Mouse (Mus musculus) lung, postnatal 0 days (tissue): ENCODE results near the gene St6galnac4. TPM values are rescaled to one million over a fixed set of nuclear protein-coding genes. Genes with fewer than 3 reads are reported as not detected.

Experiments used
- ATAC-seq: fragments of 200-750 bp; cut with Nextera tagmentation; 2 replicates; pipeline ENCODE4 v1.8.0; 2017; ENCODE audit warnings: moderate library complexity
- DNase-seq: peaks from one replicate; pipeline ENCODE4 v3.0.0-alpha.2; 2016; ENCODE audit warnings: low spot score
- H3K27ac ChIP-seq: fragments of 300-500 bp; sonication (generic); 2 replicates; pipeline ENCODE4 v1.5.1; 2014; ENCODE audit warnings: antibody characterized with exemption, mild to moderate bottlenecking, low read length, mixed read lengths
- H3K27me3 ChIP-seq: fragments of 300-500 bp; sonication (generic); replicated peaks from 2 replicates; pipeline ENCODE4 v1.6.1; 2014; ENCODE audit warnings: low read length, mixed read lengths; ENCODE audit not compliant: insufficient read depth
- H3K36me3 ChIP-seq: fragments of 300-500 bp; sonication (generic); 2 replicates; pipeline ENCODE4 v1.6.1; 2014; ENCODE audit warnings: low read length, mixed read lengths; ENCODE audit not compliant: insufficient read depth
- H3K4me1 ChIP-seq: fragments of 300-500 bp; sonication (generic); 2 replicates; pipeline ENCODE4 v1.6.1; 2014; ENCODE audit warnings: antibody characterized with exemption, low read depth, low read length, mixed read lengths; ENCODE audit not compliant: insufficient read depth
- H3K4me2 ChIP-seq: fragments of 300-500 bp; sonication (generic); replicated peaks from 2 replicates; pipeline ENCODE4 v1.6.1; 2014; ENCODE audit warnings: low read depth, mild to moderate bottlenecking, low read length, moderate library complexity, mixed read lengths
- H3K4me3 ChIP-seq: fragments of 300-500 bp; sonication (generic); 2 replicates; pipeline ENCODE4 v1.5.1; 2014; ENCODE audit warnings: low read depth, low read length
- H3K9ac ChIP-seq: fragments of 300-500 bp; sonication (generic); replicated peaks from 2 replicates; pipeline ENCODE4 v1.6.1; 2014; ENCODE audit warnings: low read depth, mild to moderate bottlenecking
- H3K9me3 ChIP-seq: fragments of 300-500 bp; sonication (generic); 2 replicates; pipeline ENCODE4 v1.6.1; 2016; ENCODE audit warnings: low read length, mixed read lengths
- CTCF ChIP-seq: IDR thresholded peaks from 2 replicates; pipeline ENCODE4 v1.5.1; 2016; ENCODE audit warnings: antibody characterized with exemption, mild to moderate bottlenecking
- EP300 ChIP-seq: IDR thresholded peaks from 2 replicates; pipeline ENCODE4 v1.6.1; 2016; ENCODE audit warnings: antibody characterized with exemption, mild to moderate bottlenecking, control low read depth
- WGBS: fragments of 180-500 bp; shearing (Covaris S2); extraction: QIAGEN DNeasy Blood & Tissue Kit; methylation state at CpG from one replicate; pipeline ENCODE4 v1.1.7; 2014; 5-methylcytosine and 5-hydroxymethylcytosine counted together
- polyA plus RNA-seq: library from polyadenylated mRNA; unstranded; fragments of >200 nt; fragmentation: Nextera tagmentation; extraction: Ambion mirVana; gene quantifications from 2 replicates; pipeline ENCODE4 v1.2.1, GENCODE M21; 2015

Gene St6galnac4
- polyA plus RNA-seq, 1 experiment from 2014 or later = 38.9 TPM

DNA sequence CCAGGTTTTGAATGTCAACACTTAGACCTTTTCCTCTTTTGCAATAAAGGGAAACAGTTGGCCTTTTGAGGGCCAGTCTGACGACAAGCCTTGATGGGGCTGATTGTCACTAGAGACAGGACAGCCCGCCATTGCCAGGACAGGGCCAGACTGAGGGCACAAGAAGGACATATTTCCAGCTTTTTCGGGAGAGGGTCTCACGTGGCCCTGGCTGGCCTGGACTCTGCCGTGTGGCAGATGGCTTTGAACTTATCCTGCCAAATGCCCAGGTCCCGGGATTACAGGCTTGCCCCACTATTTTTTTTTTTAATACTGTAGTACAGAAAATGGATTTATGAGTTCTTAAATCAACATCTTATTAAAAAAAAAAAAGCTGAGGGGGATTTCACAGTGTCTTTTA lies 4.4 kb downstream of the St6galnac4 start:
- no peaks in the 10 kb centered on the region for H3K27me3 ChIP-seq
- TF ChIP-seq CTCF (no peak), EP300 (no peak)
- no peak for ATAC-seq
- peak; percentile 41 for DNase-seq
- H3K4me1 ChIP-seq = peaks cover 15% of the 10 kb centered on the region
- peak overlapping the region; percentile 59; the same call in 1 of the 2 replicates for H3K27ac ChIP-seq
- H3K9me3 ChIP-seq = no peaks in the 10 kb centered on the region
- H3K4me2 ChIP-seq = no peak overlapping the region
- no peak overlapping the region for H3K4me3 ChIP-seq
- no peak overlapping the region for H3K9ac ChIP-seq
- WGBS = 58% methylated on average over 6 of the region's 6 CpGs
- 0 out of 2 replicates have a peak, but pooled peaks cover 10% of the 10 kb centered on the region for H3K36me3 ChIP-seq

DNA sequence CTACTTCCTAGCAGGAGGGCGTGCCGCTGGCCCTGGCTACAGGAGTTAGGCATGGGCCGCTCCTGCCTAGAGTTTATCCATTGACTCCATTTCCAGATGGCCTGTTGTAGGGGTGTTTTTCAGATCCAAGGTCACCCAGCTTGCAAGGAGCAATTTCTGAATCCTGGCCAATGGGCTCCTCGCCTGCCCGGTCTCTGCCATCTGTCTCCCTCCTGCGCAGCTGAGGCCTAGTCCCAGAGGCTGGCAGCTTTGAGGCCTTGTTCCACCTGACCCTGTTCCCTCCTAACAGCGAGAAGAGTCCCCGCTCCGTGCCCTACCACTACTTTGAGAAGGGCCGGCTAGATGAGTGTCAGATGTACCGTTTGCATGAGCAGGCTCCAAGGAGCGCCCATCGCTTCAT lies 9.8 kb downstream of the St6galnac4 start:
- H3K9ac ChIP-seq = no peak overlapping the region
- no peak overlapping the region for H3K4me3 ChIP-seq
- no peak overlapping the region for H3K27ac ChIP-seq
- 92% methylated on average over 13 of the region's 13 CpGs for WGBS
- no peak for TF ChIP-seq EP300
- no peak for TF ChIP-seq CTCF
- no peaks in the 10 kb centered on the region for H3K27me3 ChIP-seq
- H3K36me3 ChIP-seq = 0 out of 2 replicates have a peak, but pooled peaks cover 20% of the 10 kb centered on the region
- no peak for DNase-seq
- ATAC-seq = no peak
- H3K9me3 ChIP-seq = no peaks in the 10 kb centered on the region
- peaks cover 2% of the 10 kb centered on the region; the same call in 1 of the 2 replicates for H3K4me1 ChIP-seq
- no peak overlapping the region for H3K4me2 ChIP-seq

GRCm38 (mm10) chr2:32597248-32597647 lies 10.4 kb downstream of the St6galnac4 start:
- Histone ChIP-seq H3K27ac (no peak overlapping the region), H3K9me3 (no peaks in the 10 kb centered on the region), H3K36me3 (0 out of 2 replicates have a peak, but pooled peaks cover 20% of the 10 kb centered on the region), H3K4me1 (0 out of 2 replicates have a peak, but pooled peaks cover 5% of the 10 kb centered on the region), H3K9ac (no peak overlapping the region), H3K4me3 (no peak overlapping the region), H3K4me2 (no peak overlapping the region), H3K27me3 (no peaks in the 10 kb centered on the region)
- 77% methylated on average over 5 of the region's 5 CpGs for WGBS
- TF ChIP-seq EP300 = no peak
- TF ChIP-seq CTCF = no peak
- no peak for DNase-seq
- no peak for ATAC-seq

- no peak for TF ChIP-seq EP300
- TF ChIP-seq CTCF = no peak
- no peak overlapping the region for H3K27ac ChIP-seq
- H3K4me2 ChIP-seq = no peak overlapping the region
- H3K27me3 ChIP-seq = no peaks in the 10 kb centered on the region
- 0 out of 2 replicates have a peak, but pooled peaks cover 9% of the 10 kb centered on the region for H3K4me1 ChIP-seq
- no peak overlapping the region for H3K9ac ChIP-seq
- no peaks in the 10 kb centered on the region for H3K9me3 ChIP-seq
- no peak for DNase-seq
- H3K36me3 ChIP-seq = 0 out of 2 replicates have a peak, but pooled peaks cover 20% of the 10 kb centered on the region
- no peak overlapping the region for H3K4me3 ChIP-seq
- WGBS = 85% methylated on average over 5 of the region's 5 CpGs
- ATAC-seq = no peak
These were observed 10.8 kb downstream of the St6galnac4 start for GRCm38 (mm10) chr2:32597699-32598098.

- H3K27me3 ChIP-seq = no peaks in the 10 kb centered on the region
- H3K4me3 ChIP-seq = no peak overlapping the region
- no peak overlapping the region for H3K4me2 ChIP-seq
- WGBS = 69% methylated on average over 8 of the region's 8 CpGs
- H3K4me1 ChIP-seq = 0 out of 2 replicates have a peak, but pooled peaks cover 10% of the 10 kb centered on the region
- H3K9me3 ChIP-seq = no peaks in the 10 kb centered on the region
- DNase-seq = no peak
- no peak overlapping the region for H3K9ac ChIP-seq
- TF ChIP-seq EP300 = no peak
- TF ChIP-seq CTCF = no peak
- H3K36me3 ChIP-seq = 0 out of 2 replicates have a peak, but pooled peaks cover 20% of the 10 kb centered on the region
- no peak overlapping the region for H3K27ac ChIP-seq
- no peak for ATAC-seq
These were observed 11.6 kb downstream of the St6galnac4 start for GRCm38 (mm10) chr2:32598506-32598905.

DNA sequence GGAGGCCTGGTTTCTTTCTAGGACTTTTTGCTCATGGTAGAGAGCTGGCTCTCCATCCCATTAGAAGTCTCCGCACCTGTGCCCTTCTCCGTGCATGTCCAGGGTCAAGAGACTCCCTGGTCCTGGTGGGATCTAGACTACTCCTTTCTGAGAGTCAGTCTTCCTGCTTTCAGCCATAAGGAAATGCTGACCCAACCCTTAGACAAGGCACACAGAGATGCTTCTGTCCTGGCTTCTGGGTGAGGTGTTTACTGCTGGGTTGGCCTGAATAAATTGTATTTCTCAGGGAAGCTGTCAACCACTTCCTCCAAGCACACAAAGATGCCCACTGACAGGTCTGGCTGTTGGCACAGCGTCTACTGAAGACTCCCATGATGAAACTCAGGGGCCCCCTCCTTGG lies 12.5 kb downstream of the St6galnac4 start, which contains the start of gene St6galnac6:
Gene St6galnac6 (plus strand): TSS at position 301 of the 400 bp plus-strand sequence.
- Histone ChIP-seq H3K27me3 (no peaks in the 10 kb centered on the region), H3K4me2 (no peak within 1 kb of the TSS), H3K27ac (no peak within 1 kb of the TSS), H3K9ac (no peak within 1 kb of the TSS), H3K36me3 (0 out of 2 replicates have a peak, but pooled peaks cover 17% of the 10 kb centered on the region), H3K4me3 (no peak within 1 kb of the TSS), H3K4me1 (0 out of 2 replicates have a peak, but pooled peaks cover 10% of the 10 kb centered on the region), H3K9me3 (no peaks in the 10 kb centered on the region)
- ATAC-seq = no peak
- WGBS = 89% methylated on average over 3 of the region's 3 CpGs
- DNase-seq = no peak
- TF ChIP-seq EP300 = no peak
- no peak for TF ChIP-seq CTCF
